Mouse (Mus musculus) hindbrain, postnatal 0 days (tissue): ENCODE data around the gene Rapgef4. TPM values are rescaled to one million over a fixed set of nuclear protein-coding genes. Genes with fewer than 3 reads are reported as not detected.

Experiments used
- ATAC-seq: fragments of 200-750 bp; cut with Nextera tagmentation; 2 replicates; pipeline ENCODE4 v1.8.0; 2017; ENCODE audit warnings: mild to moderate bottlenecking, moderate TSS enrichment, moderate library complexity
- DNase-seq: peaks from one replicate; pipeline ENCODE4 v3.0.0-alpha.2; 2015; ENCODE audit warnings: low spot score
- H3K27ac ChIP-seq: fragments of 300-500 bp; sonication (generic); 2 replicates; pipeline ENCODE4 v1.5.1; 2014; ENCODE audit warnings: mild to moderate bottlenecking
- H3K27me3 ChIP-seq: fragments of 300-500 bp; sonication (generic); 2 replicates; pipeline ENCODE4 v1.6.1; 2014; ENCODE audit warnings: low read length, mixed read lengths; ENCODE audit not compliant: insufficient read depth
- H3K36me3 ChIP-seq: fragments of 300-500 bp; sonication (generic); 2 replicates; pipeline ENCODE4 v1.6.1; 2014; ENCODE audit warnings: low read length, mixed read lengths; ENCODE audit not compliant: insufficient read depth
- H3K4me1 ChIP-seq: fragments of 300-500 bp; sonication (generic); 2 replicates; pipeline ENCODE4 v1.6.1; 2014; ENCODE audit warnings: antibody characterized with exemption, low read length, mixed read lengths; ENCODE audit not compliant: insufficient read depth
- H3K4me2 ChIP-seq: fragments of 300-500 bp; sonication (generic); 2 replicates; pipeline ENCODE4 v1.6.1; 2014; ENCODE audit warnings: low read depth, mild to moderate bottlenecking, low read length, moderate library complexity, mixed read lengths
- H3K4me3 ChIP-seq: fragments of 300-500 bp; sonication (generic); 2 replicates; pipeline ENCODE4 v1.5.1; 2014; ENCODE audit warnings: low read length
- H3K9ac ChIP-seq: fragments of 300-500 bp; sonication (generic); replicated peaks from 2 replicates; pipeline ENCODE4 v1.6.1; 2014; ENCODE audit warnings: mild to moderate bottlenecking, low read length, moderate library complexity, mixed read lengths
- H3K9me3 ChIP-seq: fragments of 300-500 bp; sonication (generic); 2 replicates; pipeline ENCODE4 v1.6.1; 2016; ENCODE audit warnings: low read length, mixed read lengths
- CTCF ChIP-seq: IDR thresholded peaks from 2 replicates; pipeline ENCODE4 v1.5.1; 2016; ENCODE audit warnings: antibody characterized with exemption, control low read depth, low read depth
- WGBS: fragments of 180-500 bp; shearing (Covaris S2); extraction: QIAGEN DNeasy Blood & Tissue Kit; methylation state at CpG from one replicate; pipeline ENCODE4 v1.1.7; 2014; 5-methylcytosine and 5-hydroxymethylcytosine counted together
- polyA plus RNA-seq: library from polyadenylated mRNA; unstranded; fragments of >200 nt; fragmentation: Nextera tagmentation; extraction: Ambion mirVana; gene quantifications from 2 replicates; pipeline ENCODE4 v1.2.1, GENCODE M21; 2015
- total RNA-seq: library from RNA; depleted of rRNA; stranded (reverse); fragments of >200 nt; gene quantifications from 2 replicates; pipeline ENCODE4 v1.2.3, GENCODE M21; 2014

Rapgef4 gene
- total and polyA plus RNA-seq, 2 experiments from 2014 or later: 47.3 to 104 TPM

- H3K4me1 ChIP-seq: no peaks in the 10 kb centered on the region
- H3K9ac ChIP-seq: no peak overlapping the region
- H3K4me3 ChIP-seq: no peak overlapping the region
- 89% methylated on average over 4 of the region's 4 CpGs for WGBS
- DNase-seq: no peak
- ATAC-seq: no peak; the same call in 1 of the 2 replicates
- H3K36me3 ChIP-seq: no peaks in the 10 kb centered on the region
- H3K9me3 ChIP-seq: no peaks in the 10 kb centered on the region
- H3K27me3 ChIP-seq: no peaks in the 10 kb centered on the region
- no peak overlapping the region for H3K4me2 ChIP-seq
- no peak overlapping the region for H3K27ac ChIP-seq
- peak; percentile 57 for TF ChIP-seq CTCF
Observed at GRCm38 (mm10) chr2:71965476-71965875, 15.6 kb upstream of the Rapgef4 start.

DNA sequence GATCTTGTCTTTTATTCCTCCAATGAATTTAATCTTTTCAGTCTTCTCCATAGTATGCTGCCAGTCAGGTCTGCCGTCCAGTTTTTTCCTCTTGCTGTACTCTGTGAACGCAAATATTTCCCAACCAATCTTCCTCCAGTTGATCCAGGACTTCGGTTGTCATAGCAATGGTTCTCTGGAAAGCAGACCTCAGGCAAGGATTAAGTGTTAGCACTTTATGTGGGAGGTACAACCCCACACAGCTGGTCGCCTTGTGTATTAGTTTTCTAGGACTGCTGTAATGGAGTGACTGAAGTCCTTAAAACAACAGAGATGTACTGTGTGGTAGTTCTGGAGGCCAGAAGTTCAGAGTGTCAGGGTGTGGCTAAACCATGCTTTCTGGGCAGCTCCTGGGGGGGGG, 14.3 kb upstream of the Rapgef4 start:
- Histone ChIP-seq H3K4me1 (no peaks in the 10 kb centered on the region), H3K9me3 (no peaks in the 10 kb centered on the region), H3K4me2 (no peak overlapping the region), H3K9ac (no peak overlapping the region), H3K27me3 (no peaks in the 10 kb centered on the region), H3K4me3 (no peak overlapping the region), H3K27ac (no peak overlapping the region), H3K36me3 (no peaks in the 10 kb centered on the region)
- WGBS: 52% methylated on average over 4 of the region's 4 CpGs
- DNase-seq (no peak), ATAC-seq (peak; percentile 43; the same call in 1 of the 2 replicates)
- TF ChIP-seq CTCF: no peak

DNA sequence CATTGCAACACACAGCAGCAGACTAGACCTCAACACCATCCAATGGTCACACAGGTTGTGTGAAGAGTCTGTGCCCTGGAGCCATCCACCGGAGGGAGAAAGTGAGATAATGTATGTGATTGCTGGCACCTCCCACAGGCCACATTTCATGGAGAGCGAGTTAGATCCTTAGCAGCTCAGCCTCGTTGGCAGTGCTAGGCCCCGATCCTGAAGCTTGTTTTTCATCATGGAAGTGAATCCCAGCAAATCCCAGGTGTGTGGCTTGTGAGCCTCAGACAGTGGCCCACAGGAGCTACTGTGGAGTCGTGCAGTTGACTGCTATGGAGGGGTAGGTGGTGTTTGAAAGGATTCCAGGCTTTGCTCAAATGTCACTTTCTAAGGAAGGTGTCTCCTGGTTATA, 13.2 kb upstream of the Rapgef4 start:
- no peak for TF ChIP-seq CTCF
- no peak for DNase-seq

DNA sequence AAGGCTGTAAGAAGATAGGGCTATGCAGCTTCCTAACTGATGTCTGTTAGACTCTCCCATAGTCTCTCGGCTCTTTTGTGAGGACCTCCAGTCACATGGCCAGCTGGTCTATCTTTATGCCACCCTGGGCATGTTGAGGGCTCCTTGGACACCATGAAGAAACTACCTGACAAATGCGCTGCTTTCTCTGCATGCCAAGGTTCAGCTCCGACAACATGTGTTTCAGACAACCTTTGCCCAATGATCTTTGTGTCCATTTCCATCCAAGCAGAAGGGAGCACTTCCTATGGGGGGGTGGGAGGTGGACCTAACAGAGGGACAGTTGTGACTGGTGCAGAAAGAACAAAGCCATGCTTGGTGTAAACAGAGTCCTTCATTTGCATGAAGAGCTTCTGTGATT, 7.4 kb upstream of the Rapgef4 start:
- Histone ChIP-seq H3K27ac (no peak overlapping the region; the same call in 1 of the 2 replicates), H3K9ac (no peak overlapping the region), H3K36me3 (no peaks in the 10 kb centered on the region), H3K27me3 (no peaks in the 10 kb centered on the region), H3K9me3 (no peaks in the 10 kb centered on the region), H3K4me2 (no peak overlapping the region), H3K4me1 (peaks cover 4% of the 10 kb centered on the region; the same call in 1 of the 2 replicates), H3K4me3 (no peak overlapping the region)
- no peak for TF ChIP-seq CTCF
- WGBS: 67% methylated on average over 3 of the region's 3 CpGs
- no peak for DNase-seq
- ATAC-seq: peak; percentile 82

More for the DNA sequence above, 13.2 kb upstream of the Rapgef4 start:
- Histone ChIP-seq H3K9me3 (no peaks in the 10 kb centered on the region), H3K27ac (no peak overlapping the region), H3K4me2 (no peak overlapping the region), H3K9ac (no peak overlapping the region), H3K4me1 (no peaks in the 10 kb centered on the region), H3K36me3 (no peaks in the 10 kb centered on the region), H3K27me3 (no peaks in the 10 kb centered on the region), H3K4me3 (no peak overlapping the region)
- 77% methylated on average over 5 of the region's 5 CpGs for WGBS
- no peak for ATAC-seq

GRCm38 (mm10) chr2:71974143-71974846, 6.7 kb upstream of the Rapgef4 start:
- no peak for TF ChIP-seq CTCF
- Histone ChIP-seq H3K9ac (no peak overlapping the region), H3K36me3 (no peaks in the 10 kb centered on the region), H3K9me3 (no peaks in the 10 kb centered on the region), H3K27me3 (no peaks in the 10 kb centered on the region), H3K4me2 (no peak overlapping the region), H3K4me1 (peaks cover 4% of the 10 kb centered on the region; the same call in 1 of the 2 replicates), H3K27ac (no peak overlapping the region; the same call in 1 of the 2 replicates), H3K4me3 (no peak overlapping the region)
- DNase-seq (peak; percentile 79), ATAC-seq (peak; percentile 88)
- 66% methylated on average over 10 of the region's 11 CpGs for WGBS

- DNase-seq (no peak), ATAC-seq (no peak)
- H3K4me1 ChIP-seq: peaks cover 10% of the 10 kb centered on the region
- H3K36me3 ChIP-seq: no peaks in the 10 kb centered on the region
- no peak overlapping the region for H3K4me3 ChIP-seq
- no peak for TF ChIP-seq CTCF
- WGBS: 92% methylated on average over 7 of the region's 7 CpGs
- no peak overlapping the region for H3K4me2 ChIP-seq
- H3K9ac ChIP-seq: no peak overlapping the region
- no peak overlapping the region; the same call in 1 of the 2 replicates for H3K27ac ChIP-seq
- no peaks in the 10 kb centered on the region for H3K27me3 ChIP-seq
- H3K9me3 ChIP-seq: no peaks in the 10 kb centered on the region
Observed at GRCm38 (mm10) chr2:71979981-71980380, 1.1 kb upstream of the Rapgef4 start.

GRCm38 (mm10) chr2:71981343-71981851, 357 bp downstream of the Rapgef4 start:
- peak overlapping the region; percentile 95 for H3K9ac ChIP-seq
- H3K27ac ChIP-seq: peak overlapping the region; percentile 89
- peak; percentile 20 for DNase-seq
- peaks cover 12% of the 10 kb centered on the region for H3K4me1 ChIP-seq
- 7% methylated on average over 18 of the region's 24 CpGs for WGBS
- no peaks in the 10 kb centered on the region for H3K27me3 ChIP-seq
- no peak for TF ChIP-seq CTCF
- H3K4me2 ChIP-seq: peak overlapping the region; percentile 91
- no peaks in the 10 kb centered on the region for H3K36me3 ChIP-seq
- ATAC-seq: peak; percentile 78
- no peaks in the 10 kb centered on the region for H3K9me3 ChIP-seq
- peak overlapping the region; percentile 64 for H3K4me3 ChIP-seq
